Mouse (Mus musculus): ENCODE data around the gene Scn5a.

DNA sequence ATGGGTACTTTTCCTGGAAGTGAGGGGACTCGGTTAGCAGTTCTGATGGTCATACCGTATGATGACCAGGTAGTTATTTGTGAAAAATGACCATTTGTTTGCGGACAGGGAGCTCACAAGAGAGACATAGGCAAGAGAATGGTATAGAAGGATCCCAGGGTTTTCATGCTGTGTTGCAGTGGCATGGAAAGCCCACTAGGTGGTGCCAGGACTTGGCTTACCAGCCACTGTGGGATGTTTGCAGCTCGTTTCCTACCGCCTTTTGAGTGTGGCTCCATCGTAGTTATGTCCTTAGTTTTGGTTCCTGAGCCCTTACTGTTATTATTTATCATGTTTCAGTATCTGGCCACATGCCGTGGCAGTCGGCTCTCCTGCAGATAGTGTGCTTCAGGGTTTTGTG is 118.4 kb downstream of the Scn5a start:
- TF ChIP-seq USF1 (IDR thresholded peaks at IDR 0.05; ENCODE audit: low read depth, low read length), result no peak
- TF ChIP-seq POLR2A (IDR thresholded peaks at IDR 0.05; ENCODE audit: control insufficient read depth in 1 of 2, insufficient read depth in 1 of 2, low read depth in 1 of 2, low read length in 2 of 2, poor library complexity in 1 of 2), result no peak
- TF ChIP-seq POLR2AphosphoS5 (IDR thresholded peaks at IDR 0.05; ENCODE audit: borderline replicate concordance, low read depth, low read length), result no peak
- peak; percentile 82 to 99 (median 84) for TF ChIP-seq CTCF (IDR thresholded peaks at IDR 0.05 in 2 of 3, conservative IDR thresholded peaks at IDR 0.05 in 1 of 3; ENCODE audit: control insufficient read depth in 1 of 3, insufficient read depth in 1 of 3, low read depth in 2 of 3, low read length in 3 of 3, poor library complexity in 1 of 3, severe bottlenecking in 1 of 3)
- TF ChIP-seq E2F4 (IDR thresholded peaks at IDR 0.05; ENCODE audit: borderline replicate concordance, low read depth, low read length), result no peak
- no peak for TF ChIP-seq POLR2AphosphoS2 (IDR thresholded peaks at IDR 0.05; ENCODE audit: low read length)
- no peak for TF ChIP-seq ZKSCAN1 (IDR thresholded peaks at IDR 0.05; ENCODE audit: low read depth, low read length)
- no peak for TF ChIP-seq NELFE (IDR thresholded peaks at IDR 0.05; ENCODE audit: low read depth, low read length)
- no peak for TF ChIP-seq USF2 (IDR thresholded peaks at IDR 0.05; ENCODE audit: borderline replicate concordance in 1 of 2, insufficient read depth in 1 of 2, low read depth in 1 of 2, low read length in 2 of 2)
- peak; percentile 67 for TF ChIP-seq ZC3H11A (IDR thresholded peaks at IDR 0.05; ENCODE audit: low read depth, low read length)
- TF ChIP-seq MAZ (IDR thresholded peaks at IDR 0.05; ENCODE audit: low read depth, low read length), result no peak
